Mouse (Mus musculus): ENCODE results near the gene Psg25. TPM values are rescaled to one million over a fixed set of nuclear protein-coding genes. Genes with fewer than 3 reads are reported as not detected.

Psg25 gene
- polyA plus RNA-seq (2014; fragmentation: Illumina TruSeq; extraction: RNeasy Lipid Tissue Mini Kit (QIAGEN cat#74804); ENCODE audit: low read depth, low replicate concordance), result not detected

DNA sequence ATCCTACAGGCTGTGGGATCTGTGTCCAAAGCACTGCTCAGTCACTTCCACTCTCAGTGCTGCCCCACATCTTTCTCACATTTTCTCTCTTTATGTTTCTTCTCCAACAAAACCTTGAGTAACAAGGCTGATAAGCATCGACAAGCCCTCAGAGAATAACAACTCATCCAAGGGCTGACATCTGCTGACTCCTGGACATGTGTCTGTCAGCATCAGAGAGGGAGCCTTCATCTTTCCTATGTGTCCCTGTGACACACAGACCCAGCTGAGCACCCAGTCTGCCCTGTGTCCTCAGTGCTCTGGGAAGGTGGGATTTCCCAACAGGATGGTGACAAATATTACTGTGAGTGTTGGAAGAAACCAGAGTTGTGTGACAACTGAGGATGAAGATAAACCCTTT lies at the start of gene Psg25:
Psg25 (minus strand) TSS at position 101 of the 400 bp plus-strand sequence.

GRCm38 (mm10) chr7:18567205-18567604 lies 35.1 kb upstream of the Psg25 start, which contains the start of gene Psg27:
Gene Psg27 (minus strand): TSS chr7:18567305.

GRCm38 (mm10) chr7:18484077-18484476 lies 48.0 kb downstream of the Psg25 start, which contains the start of gene Psg26:
Gene Psg26 (minus strand): TSS chr7:18484177.

Other genes starting within 250 kb of the Psg25 start
- gene Psg18, start 177.3 kb downstream of the Psg25 start, polyA plus RNA-seq (2014; fragmentation: Illumina TruSeq; extraction: RNeasy Lipid Tissue Mini Kit (QIAGEN cat#74804); ENCODE audit: low read depth, low replicate concordance), result not detected
- gene Psg28, start 100.2 kb downstream of the Psg25 start, polyA plus RNA-seq (2014; fragmentation: Illumina TruSeq; extraction: RNeasy Lipid Tissue Mini Kit (QIAGEN cat#74804); ENCODE audit: low read depth, low replicate concordance), result not detected
- gene Psg26, start 48.1 kb downstream of the Psg25 start, polyA plus RNA-seq (2014; fragmentation: Illumina TruSeq; extraction: RNeasy Lipid Tissue Mini Kit (QIAGEN cat#74804); ENCODE audit: low read depth, low replicate concordance), result not detected
- not detected for gene Psg27, start 35.0 kb upstream of the Psg25 start, polyA plus RNA-seq (2014; fragmentation: Illumina TruSeq; extraction: RNeasy Lipid Tissue Mini Kit (QIAGEN cat#74804); ENCODE audit: low read depth, low replicate concordance)
- not detected for gene Psg23, start 84.2 kb upstream of the Psg25 start, polyA plus RNA-seq (2014; fragmentation: Illumina TruSeq; extraction: RNeasy Lipid Tissue Mini Kit (QIAGEN cat#74804); ENCODE audit: low read depth, low replicate concordance)
- not detected for gene Psg21, start 124.5 kb upstream of the Psg25 start, polyA plus RNA-seq (2014; fragmentation: Illumina TruSeq; extraction: RNeasy Lipid Tissue Mini Kit (QIAGEN cat#74804); ENCODE audit: low read depth, low replicate concordance)
- not detected for gene Psg20, start 153.9 kb upstream of the Psg25 start, polyA plus RNA-seq (2014; fragmentation: Illumina TruSeq; extraction: RNeasy Lipid Tissue Mini Kit (QIAGEN cat#74804); ENCODE audit: low read depth, low replicate concordance)
- gene Psg22, start 185.8 kb upstream of the Psg25 start, polyA plus RNA-seq (2014; fragmentation: Illumina TruSeq; extraction: RNeasy Lipid Tissue Mini Kit (QIAGEN cat#74804); ENCODE audit: low read depth, low replicate concordance), result not detected